Comparison of ENCODE assay signal across 10 mouse cellular contexts in the genomic region with DNA sequence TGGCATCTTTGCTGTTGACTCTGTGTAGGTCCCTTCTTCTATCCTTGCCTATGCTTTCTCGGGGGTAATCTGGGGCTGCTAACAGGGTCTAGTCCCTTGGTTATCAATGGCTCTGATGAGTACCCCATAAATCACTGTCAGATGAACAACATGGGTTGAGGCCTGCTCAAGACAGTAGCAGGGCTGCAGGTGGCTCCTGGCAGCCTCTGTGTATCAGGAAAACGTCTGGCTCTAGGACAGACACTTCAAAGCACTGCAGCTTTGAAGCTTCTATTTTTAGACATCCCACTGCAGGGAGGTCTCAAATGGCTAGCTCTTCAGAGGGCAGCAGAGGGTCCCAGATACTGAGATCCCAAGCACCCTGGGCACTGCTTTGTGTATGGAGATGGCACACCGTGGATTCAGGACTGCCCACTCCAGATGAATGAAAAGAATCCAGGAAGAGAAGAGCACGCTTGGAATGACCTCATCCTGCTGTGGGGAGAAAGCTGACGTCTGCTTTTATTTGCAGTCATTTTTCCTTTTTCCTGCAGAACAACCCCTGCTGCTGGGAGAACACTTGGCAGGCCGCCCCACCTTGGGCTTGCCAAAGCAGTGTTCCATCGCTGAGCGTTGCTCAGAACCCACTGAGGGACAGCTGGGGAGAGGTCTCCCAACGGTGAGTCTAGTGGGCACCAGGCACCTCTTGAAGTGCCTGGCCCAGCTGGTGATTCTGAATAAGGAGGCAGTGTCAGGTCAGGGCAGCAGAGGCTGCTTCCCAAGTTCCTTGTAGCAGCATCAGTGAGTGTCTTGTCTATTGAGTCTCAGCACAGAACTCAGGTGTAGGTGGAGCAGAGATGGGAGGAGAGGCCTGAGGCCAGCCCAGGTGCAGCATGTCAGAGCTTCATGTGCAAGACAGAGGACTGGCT. TPM values are rescaled to one million over a fixed set of nuclear protein-coding genes. Genes with fewer than 3 reads are reported as not detected.
A peak's percentile ranks its signal among the peaks of the same experiment; 100 is the strongest.
DNase-seq lines count a peak whose midpoint lies in the region; ATAC-seq and TF ChIP-seq lines count a peak whose summit lies in the region.
"Had no signal": no experiment of that assay in that cellular context is flagged by ENCODE, and none has a peak within 500 bp of the region (broad histone marks: within the 10 kb centered on the region; RNA-seq: fewer than 3 reads in every experiment).

No protein-coding gene starts in this region.

- DNase-seq in gastrocnemius, adult 18-20 months (ENCODE audit: low spot score), result peak; percentile 26
- no peak for DNase-seq in gastrocnemius, adult 8-10 months (ENCODE audit: low spot score in 2 of 2)
- peak; percentile 86 for DNase-seq in brain, adult 2 months (ENCODE audit: low read depth, low spot score)
- DNase-seq in gastrocnemius, adult 2 months, result peak; percentile 71
- peak; percentile 14 for DNase-seq in kidney, postnatal 0 days (ENCODE audit: low spot score)
- peak; percentile 77 for DNase-seq in testis, postnatal 10 days (ENCODE audit: low spot score)
- no peak for DNase-seq in thymus, adult 2 months

- H3K27ac ChIP-seq in gastrocnemius, adult 2 months, result no peak overlapping the region
- no peak overlapping the region for H3K27ac ChIP-seq in kidney, postnatal 0 days
- H3K27ac ChIP-seq in limb, embryonic 15.5 days, result peak overlapping the region; percentile 11; the same call in 1 of the 2 replicates
- no peak overlapping the region for H3K27ac ChIP-seq in thymus, adult 2 months (ENCODE audit: control insufficient read depth, insufficient read depth, low read length)
- H3K27ac ChIP-seq: liver, embryonic 14.5 days had no signal

- no peaks in the 10 kb centered on the region for H3K27me3 ChIP-seq in kidney, postnatal 0 days (ENCODE audit: insufficient read depth, low read length)
- no peaks in the 10 kb centered on the region for H3K27me3 ChIP-seq in limb, embryonic 15.5 days
- H3K27me3 ChIP-seq in thymus, adult 2 months (ENCODE audit: control insufficient read depth, insufficient read depth, low read length), result no peaks in the 10 kb centered on the region

- no peaks in the 10 kb centered on the region for H3K9me3 ChIP-seq in kidney, postnatal 0 days (replicated peaks; ENCODE audit: low read length)
- no peaks in the 10 kb centered on the region for H3K9me3 ChIP-seq in limb, embryonic 15.5 days

- H3K9ac ChIP-seq in kidney, postnatal 0 days (ENCODE audit: low read depth, low read length), result no peak overlapping the region
- no peak overlapping the region for H3K9ac ChIP-seq in limb, embryonic 15.5 days
- H3K9ac ChIP-seq: liver, embryonic 14.5 days had no signal

- H3K4me2 ChIP-seq in kidney, postnatal 0 days (ENCODE audit: low read length), result no peak overlapping the region
- H3K4me2 ChIP-seq in limb, embryonic 15.5 days, result 0 out of 2 replicates have a peak overlapping the region, but pooled peaks have one; percentile 24

- no peak overlapping the region for H3K4me3 ChIP-seq in gastrocnemius, adult 2 months
- no peak overlapping the region for H3K4me3 ChIP-seq in kidney, postnatal 0 days (replicated peaks; ENCODE audit: low read depth, low read length)
- H3K4me3 ChIP-seq in limb, embryonic 15.5 days, result no peak overlapping the region
- no peak overlapping the region for H3K4me3 ChIP-seq in thymus, adult 2 months (ENCODE audit: control insufficient read depth, insufficient read depth, low read length)

- TF ChIP-seq POLR2A in thymus, adult 2 months (IDR thresholded peaks at IDR 0.05; ENCODE audit: control insufficient read depth, extremely low read depth, insufficient read depth, low read length, poor library complexity), result no peak

- TF ChIP-seq CTCF in gastrocnemius, adult 2 months (IDR thresholded peaks at IDR 0.05), result no peak
- TF ChIP-seq CTCF in kidney, postnatal 0 days (IDR thresholded peaks at IDR 0.05; ENCODE audit: low read depth), result no peak
- TF ChIP-seq CTCF in thymus, adult 2 months (IDR thresholded peaks at IDR 0.05; ENCODE audit: borderline replicate concordance, control insufficient read depth, extremely low read depth, insufficient read depth, low read length, poor library complexity), result no peak

- no peak for ATAC-seq in kidney, postnatal 0 days (replicated peaks; ENCODE audit: low FRiP score, low read depth)
- ATAC-seq in limb, embryonic 15.5 days (ENCODE audit: insufficient number of reproducible peaks, low FRiP score, low TSS enrichment, low read depth), result peak; percentile 32; the same call in 1 of the 2 replicates

- intact Hi-C loops in gastrocnemius, adult 2 months (cut with DNase I), result no loop called here

- 42% methylated on average over 9 of the region's 9 CpGs for WGBS in kidney, postnatal 0 days
- WGBS in limb, embryonic 15.5 days, result 31% methylated on average over 9 of the region's 9 CpGs
- WGBS in thymus, adult 2 months, result 56% methylated on average over 9 of the region's 9 CpGs

- H3K36me3 ChIP-seq in kidney, postnatal 0 days (ENCODE audit: insufficient read depth, low read length), result no peaks in the 10 kb centered on the region
- no peaks in the 10 kb centered on the region for H3K36me3 ChIP-seq in limb, embryonic 15.5 days
- H3K36me3 ChIP-seq in thymus, adult 2 months (ENCODE audit: control insufficient read depth, insufficient read depth, low read length), result no peaks in the 10 kb centered on the region

- H3K4me1 ChIP-seq in kidney, postnatal 0 days (replicated peaks; ENCODE audit: insufficient read depth, low read length), result no peaks in the 10 kb centered on the region
- H3K4me1 ChIP-seq in limb, embryonic 15.5 days, result peaks cover 10% of the 10 kb centered on the region
- H3K4me1 ChIP-seq in thymus, adult 2 months (replicated peaks; ENCODE audit: control insufficient read depth, insufficient read depth, low read length), result no peaks in the 10 kb centered on the region

RNA-seq across cellular contexts. Expression of a gene that starts 54.0 kb away (rescaled TPM):
- total RNA-seq in gastrocnemius, adult 18-20 months (2021), result not detected
- total RNA-seq in gastrocnemius, adult 8-10 months (2022), result not detected
- not detected for total RNA-seq in gastrocnemius, adult 2 months (2021)
- polyA plus RNA-seq in kidney, postnatal 0 days (2015; fragmentation: Nextera tagmentation; extraction: Ambion mirVana), result 0.64 and 0.75 TPM in 2 replicates
- 0.20 TPM in 1 of 2 replicates, not detected in the other for polyA plus RNA-seq in limb, embryonic 15.5 days (2015; fragmentation: Nextera tagmentation; extraction: Ambion mirVana)
- 0.05 TPM in 1 of 2 replicates, not detected in the other for polyA plus RNA-seq in thymus, adult 2 months (2012; rRNA removed)
- polyA plus RNA-seq: C2C12 had no signal

Comparison
In these comparisons a context has a peak if more than half of its experiments do, and no peak if none do; other contexts are left out.
1. DNase-seq: peak in gastrocnemius, adult 18-20 months (single experiment), brain, adult 2 months (single experiment), gastrocnemius, adult 2 months (single experiment), kidney, postnatal 0 days (single experiment) and testis, postnatal 10 days (single experiment); none in gastrocnemius, adult 8-10 months (0 of 2) and thymus, adult 2 months (single experiment).